Mouse (Mus musculus) WW6 (cell line): Measurements from ENCODE around the gene Gm13040.
"Not testable (repeated sequence)": the region's sequence is repeated elsewhere in the genome, so short reads cannot be mapped to it uniquely, and the experiment has no call there.

ENCODE experiments used
- DNase-seq: peaks from one replicate; pipeline ENCODE4 v3.0.0-alpha.2; 2013; ENCODE audit warnings: low read depth, low spot score

Gene Gm13040

DNA sequence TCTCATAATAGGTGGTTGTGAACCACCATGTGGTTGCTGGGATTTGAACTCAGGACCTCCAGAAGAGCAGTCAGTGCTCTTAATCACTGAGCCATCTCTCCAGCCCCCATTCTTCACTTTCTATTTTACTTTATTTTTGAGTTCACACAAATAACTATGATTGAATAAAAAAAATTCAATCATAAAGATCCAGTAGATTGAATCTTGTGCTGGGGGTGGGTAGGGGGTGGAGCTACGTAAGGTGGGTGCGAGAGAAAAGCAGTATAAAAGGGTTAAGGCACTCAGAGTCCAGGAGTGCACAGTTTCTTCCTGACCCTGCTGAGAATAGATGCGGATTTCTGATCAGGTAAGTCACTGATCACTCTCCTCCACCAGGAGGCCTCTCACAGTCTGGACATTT is at the start of gene Gm13040:
TSS of gene Gm13040 (plus strand) at position 301 of the 400 bp plus-strand sequence.
- DNase-seq = not testable (repeated sequence)

DNA sequence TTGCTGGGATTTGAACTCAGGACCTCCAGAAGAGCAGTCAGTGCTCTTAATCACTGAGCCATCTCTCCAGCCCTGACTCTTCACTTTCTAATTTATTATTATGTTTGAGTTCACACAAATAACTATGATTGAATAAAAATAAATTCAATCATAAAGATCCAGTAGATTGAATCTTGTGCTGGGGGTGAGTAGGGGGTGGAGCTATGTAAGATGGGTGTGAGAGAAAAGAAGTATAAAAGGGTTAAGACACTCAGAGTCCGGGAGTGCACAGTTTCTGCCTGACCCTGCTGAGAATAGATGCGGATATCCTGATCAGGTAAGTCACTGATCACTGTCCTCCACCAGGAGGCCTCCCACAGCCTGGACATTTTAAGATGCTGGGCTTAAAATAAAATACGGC is 24.7 kb upstream of the Gm13040 start, which contains the start of gene Gm13043:
TSS of gene Gm13043 (plus strand) at position 301 of the 400 bp plus-strand sequence.
- no peak for DNase-seq

DNA sequence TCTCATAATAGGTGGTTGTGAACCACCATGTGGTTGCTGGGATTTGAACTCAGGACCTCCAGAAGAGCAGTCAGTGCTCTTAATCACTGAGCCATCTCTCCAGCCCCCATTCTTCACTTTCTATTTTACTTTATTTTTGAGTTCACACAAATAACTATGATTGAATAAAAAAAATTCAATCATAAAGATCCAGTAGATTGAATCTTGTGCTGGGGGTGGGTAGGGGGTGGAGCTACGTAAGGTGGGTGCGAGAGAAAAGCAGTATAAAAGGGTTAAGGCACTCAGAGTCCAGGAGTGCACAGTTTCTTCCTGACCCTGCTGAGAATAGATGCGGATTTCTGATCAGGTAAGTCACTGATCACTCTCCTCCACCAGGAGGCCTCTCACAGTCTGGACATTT is 15.6 kb downstream of the Gm13040 start, which contains the start of the genes BC080695 and Gm13057:
TSS of gene BC080695 (plus strand) at position 301 of the 400 bp plus-strand sequence.
TSS of gene Gm13057 (plus strand) at position 310 of the 400 bp plus-strand sequence.
- not testable (repeated sequence) for DNase-seq
